Mouse (Mus musculus) T-helper 2 cell (primary cell): ENCODE results near the gene Cdh20.

Source experiments
- in situ Hi-C: fragments of 300-600 bp; cut with MboI, MseI; formaldehyde crosslinking; loops from one replicate; pipeline ENCODE4 v1.15.1; 2025; ENCODE audit warnings: high pct_unique_total_duplicates

Cdh20 gene

GRCm38 (mm10) chr1:105013291-105013690 lies 245.0 kb downstream of the Cdh20 start:
- in situ Hi-C loops, result no loop called here

- in situ Hi-C loops, result no loop called here
Measured at GRCm38 (mm10) chr1:105041668-105042067, 273.3 kb downstream of the Cdh20 start.
